In the genomic region with DNA sequence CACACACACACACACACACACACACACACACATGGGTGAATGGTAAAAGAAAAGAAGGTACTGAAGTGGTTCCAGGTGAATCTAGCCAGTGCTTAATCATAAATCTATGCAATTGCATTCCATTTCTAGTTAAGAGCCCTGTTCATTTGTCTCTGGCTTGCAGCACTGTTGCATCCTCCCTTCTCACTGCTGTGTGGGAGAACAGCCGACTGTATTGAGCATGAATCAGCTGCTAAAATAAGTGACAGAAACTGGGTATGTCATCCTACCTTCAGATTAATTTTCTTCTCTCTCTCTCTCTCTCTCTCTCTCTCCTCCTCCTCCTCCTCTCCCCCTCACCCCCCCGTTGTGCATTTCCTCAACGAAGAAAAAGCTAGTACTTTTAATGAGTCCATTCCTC, we compare ENCODE assay signal across 19 mouse cellular contexts.
A peak's percentile ranks its signal among the peaks of the same experiment; 100 is the strongest.
DNase-seq lines count a peak whose midpoint lies in the region; ATAC-seq lines count a peak whose summit lies in the region.
"Had no signal": no experiment of that assay in that cellular context is flagged by ENCODE, and none has a peak within 500 bp of the region (broad histone marks: within the 10 kb centered on the region; RNA-seq: fewer than 3 reads in every experiment).

No protein-coding gene starts in this region.

- intact Hi-C loops in left cerebral cortex, postnatal 14 days (cut with DNase I): no loop called here

- no peak for DNase-seq in frontal cortex, postnatal 25 days (ENCODE audit: low spot score in 2 of 2)
- DNase-seq in left cerebral cortex, postnatal 14 days (ENCODE audit: low spot score in 2 of 2): peak; percentile 17 to 56
- DNase-seq in left cerebral cortex, adult 11 months (ENCODE audit: low spot score): no peak
- peak; percentile 33 to 44 for DNase-seq in right cerebral cortex, adult 2 months (ENCODE audit: low spot score in 2 of 2)
- no peak for DNase-seq in right cerebral cortex, postnatal 14 days
- peak; percentile 68 for DNase-seq in telencephalon, adult 2 months (ENCODE audit: low read depth, low spot score)
- DNase-seq in thymus, postnatal 0 days (ENCODE audit: low spot score): no peak
- DNase-seq: adrenal gland, postnatal 10 days; B cell, adult 2 months; cerebellum, adult 11-12 months; cerebellum, adult 9-11 months; cerebellum, postnatal 36 days; forebrain, postnatal 0 days; gastrocnemius, postnatal 14 days; heart, adult 2 months; heart, postnatal 14 days had no signal

- ATAC-seq in frontal cortex, adult (ENCODE audit: low TSS enrichment): peak; percentile 93
- ATAC-seq: CD4-positive, CD25-positive, alpha-beta regulatory T cell, adult 4 months; forebrain, embryonic 13.5 days; forebrain, postnatal 0 days had no signal

Comparison
In these comparisons a context has a peak if more than half of its experiments do, and no peak if none do; other contexts are left out.
1. DNase-seq: peak in left cerebral cortex, postnatal 14 days (2 of 2), right cerebral cortex, adult 2 months (2 of 2) and telencephalon, adult 2 months (single experiment); none in frontal cortex, postnatal 25 days (0 of 2), left cerebral cortex, adult 11 months (single experiment), right cerebral cortex, postnatal 14 days (single experiment) and thymus, postnatal 0 days (single experiment).